Mouse (Mus musculus) lung, embryonic 14.5 days (tissue): ENCODE results near the gene Olfr183. TPM values are rescaled to one million over a fixed set of nuclear protein-coding genes. Genes with fewer than 3 reads are reported as not detected.

ENCODE experiments used
- ATAC-seq: fragments of 200-750 bp; cut with Nextera tagmentation; 2 replicates; pipeline ENCODE4 v1.8.0; 2017; ENCODE audit warnings: mild to moderate bottlenecking, moderate TSS enrichment, moderate library complexity; ENCODE audit not compliant: insufficient read depth
- DNase-seq: peaks from one replicate; pipeline ENCODE4 v3.0.0-alpha.2; 2015
- H3K27ac ChIP-seq: fragments of 300-500 bp; sonication (generic); 2 replicates; pipeline ENCODE4 v1.5.1; 2014; ENCODE audit warnings: low read depth, mild to moderate bottlenecking, moderate library complexity
- H3K27me3 ChIP-seq: fragments of 300-500 bp; sonication (generic); 2 replicates; pipeline ENCODE4 v1.6.1; 2014; ENCODE audit warnings: low read length, control low read depth; ENCODE audit not compliant: insufficient read depth
- H3K36me3 ChIP-seq: fragments of 300-500 bp; sonication (generic); 2 replicates; pipeline ENCODE4 v1.6.1; 2014; ENCODE audit warnings: control low read depth; ENCODE audit not compliant: insufficient read depth
- H3K4me1 ChIP-seq: fragments of 300-500 bp; sonication (generic); 2 replicates; pipeline ENCODE4 v1.6.1; 2014; ENCODE audit warnings: antibody characterized with exemption, control low read depth; ENCODE audit not compliant: insufficient read depth
- H3K4me2 ChIP-seq: fragments of 300-500 bp; sonication (generic); 2 replicates; pipeline ENCODE4 v1.6.1; 2014; ENCODE audit warnings: mild to moderate bottlenecking
- H3K4me3 ChIP-seq: fragments of 300-500 bp; sonication (generic); 2 replicates; pipeline ENCODE4 v1.5.1; 2014; ENCODE audit warnings: low read depth, low read length
- H3K9ac ChIP-seq: fragments of 300-500 bp; sonication (generic); 2 replicates; pipeline ENCODE4 v1.6.1; 2014
- H3K9me3 ChIP-seq: fragments of 300-500 bp; sonication (generic); 2 replicates; pipeline ENCODE4 v1.6.1; 2016; ENCODE audit warnings: low read depth, low read length, control low read depth
- CTCF ChIP-seq: IDR thresholded peaks from 2 replicates; pipeline ENCODE4 v1.5.1; 2016; ENCODE audit warnings: antibody characterized with exemption, low read depth
- WGBS: fragments of 180-500 bp; shearing (Covaris S2); extraction: QIAGEN DNeasy Blood & Tissue Kit; methylation state at CpG from one replicate; pipeline ENCODE4 v1.1.7; 2014; 5-methylcytosine and 5-hydroxymethylcytosine counted together
- polyA plus RNA-seq: library from polyadenylated mRNA; unstranded; fragments of >200 nt; fragmentation: Nextera tagmentation; extraction: Ambion mirVana; gene quantifications from 2 replicates; pipeline ENCODE4 v1.2.1, GENCODE M21; 2014

Gene Olfr183
- polyA plus RNA-seq = not detected in 2 replicates

- ATAC-seq (no peak), DNase-seq (no peak)
- no peaks in the 10 kb centered on the region for H3K36me3 ChIP-seq
- no peaks in the 10 kb centered on the region for H3K9me3 ChIP-seq
- no peak within 1 kb of the TSS for H3K9ac ChIP-seq
- no peak within 1 kb of the TSS for H3K4me3 ChIP-seq
- H3K27ac ChIP-seq = no peak within 1 kb of the TSS
- H3K4me2 ChIP-seq = no peak within 1 kb of the TSS
- no peaks in the 10 kb centered on the region for H3K4me1 ChIP-seq
- H3K27me3 ChIP-seq = no peaks in the 10 kb centered on the region
- 74% methylated on average over 2 of the region's 2 CpGs for WGBS
- TF ChIP-seq CTCF = no peak
These were observed at the start of gene Olfr183 for GRCm38 (mm10) chr16:58995057-58995456. Gene Olfr183, plus strand, starts transcription at chr16:58995357.

GRCm38 (mm10) chr16:59007146-59007545 is 12.0 kb downstream of the Olfr183 start:
- Histone ChIP-seq H3K9me3 (no peaks in the 10 kb centered on the region), H3K27me3 (no peaks in the 10 kb centered on the region), H3K36me3 (no peaks in the 10 kb centered on the region), H3K9ac (no peak overlapping the region), H3K4me3 (no peak overlapping the region), H3K4me2 (no peak overlapping the region), H3K27ac (no peak overlapping the region), H3K4me1 (no peaks in the 10 kb centered on the region)
- ATAC-seq (no peak), DNase-seq (no peak)
- TF ChIP-seq CTCF = no peak

GRCm38 (mm10) chr16:59013357-59014018 is 18.3 kb downstream of the Olfr183 start:
- no peak overlapping the region for H3K9ac ChIP-seq
- H3K4me1 ChIP-seq = no peaks in the 10 kb centered on the region
- no peaks in the 10 kb centered on the region for H3K9me3 ChIP-seq
- no peaks in the 10 kb centered on the region for H3K36me3 ChIP-seq
- TF ChIP-seq CTCF = no peak
- no peaks in the 10 kb centered on the region for H3K27me3 ChIP-seq
- no peak overlapping the region for H3K4me2 ChIP-seq
- H3K4me3 ChIP-seq = no peak overlapping the region
- no peak for ATAC-seq
- no peak overlapping the region for H3K27ac ChIP-seq
- WGBS = 55% methylated on average over 2 of the region's 2 CpGs
- no peak for DNase-seq

- Histone ChIP-seq H3K27ac (no peak within 1 kb of the TSS), H3K4me2 (no peak within 1 kb of the TSS), H3K4me1 (no peaks in the 10 kb centered on the region), H3K9ac (no peak within 1 kb of the TSS), H3K4me3 (no peak within 1 kb of the TSS), H3K9me3 (no peaks in the 10 kb centered on the region), H3K27me3 (no peaks in the 10 kb centered on the region), H3K36me3 (no peaks in the 10 kb centered on the region)
- DNase-seq = no peak
- TF ChIP-seq CTCF = no peak
- 88% methylated on average over 4 of the region's 4 CpGs for WGBS
- ATAC-seq = no peak
These were observed 35.0 kb downstream of the Olfr183 start, which contains the start of gene Olfr186 for GRCm38 (mm10) chr16:59030191-59030590. Gene Olfr186, minus strand, starts transcription at chr16:59030291.

- Histone ChIP-seq H3K9me3 (no peaks in the 10 kb centered on the region), H3K27ac (no peak within 1 kb of the TSS), H3K4me3 (no peak within 1 kb of the TSS), H3K4me2 (0 out of 2 replicates have a peak within 1 kb of the TSS, but pooled peaks have one; percentile 18), H3K36me3 (no peaks in the 10 kb centered on the region), H3K27me3 (no peaks in the 10 kb centered on the region), H3K9ac (no peak within 1 kb of the TSS), H3K4me1 (no peaks in the 10 kb centered on the region)
- ATAC-seq = no peak
- peak; percentile 17 for DNase-seq
- no peak for TF ChIP-seq CTCF
- WGBS = 44% methylated on average over 7 of the region's 7 CpGs
These were observed 44.6 kb downstream of the Olfr183 start, which contains the start of gene Olfr187 for GRCm38 (mm10) chr16:59039710-59040109. Gene Olfr187, minus strand, starts transcription at chr16:59039767.

GRCm38 (mm10) chr16:59045835-59046234 is 50.7 kb downstream of the Olfr183 start:
- no peak overlapping the region for H3K4me3 ChIP-seq
- 68% methylated on average over 3 of the region's 3 CpGs for WGBS

GRCm38 (mm10) chr16:59047579-59047978 is 52.4 kb downstream of the Olfr183 start:
- no peaks in the 10 kb centered on the region for H3K4me1 ChIP-seq
- TF ChIP-seq CTCF = no peak
- 51% methylated on average over 4 of the region's 4 CpGs for WGBS

More at GRCm38 (mm10) chr16:59045835-59046234, 50.7 kb downstream of the Olfr183 start:
- Histone ChIP-seq H3K4me2 (no peak overlapping the region), H3K27ac (no peak overlapping the region), H3K9me3 (no peaks in the 10 kb centered on the region), H3K4me1 (no peaks in the 10 kb centered on the region), H3K9ac (no peak overlapping the region), H3K27me3 (no peaks in the 10 kb centered on the region), H3K36me3 (no peaks in the 10 kb centered on the region)
- no peak for ATAC-seq
- no peak for TF ChIP-seq CTCF
- no peak for DNase-seq

More at GRCm38 (mm10) chr16:59047579-59047978, 52.4 kb downstream of the Olfr183 start:
- H3K36me3 ChIP-seq = no peaks in the 10 kb centered on the region
- no peaks in the 10 kb centered on the region for H3K27me3 ChIP-seq
- no peaks in the 10 kb centered on the region for H3K9me3 ChIP-seq
- no peak for DNase-seq
- H3K4me2 ChIP-seq = no peak overlapping the region
- H3K9ac ChIP-seq = no peak overlapping the region
- ATAC-seq = no peak
- no peak overlapping the region for H3K4me3 ChIP-seq
- no peak overlapping the region for H3K27ac ChIP-seq
